Mouse (Mus musculus) liver, adult 2 months (tissue): ENCODE data around the gene 4930503B20Rik. TPM values are rescaled to one million over a fixed set of nuclear protein-coding genes. Genes with fewer than 3 reads are reported as not detected.

Source experiments
- DNase-seq: peaks from one replicate; pipeline ENCODE4 v3.0.0-alpha.2; 2011; ENCODE audit warnings: low read depth, low spot score; ENCODE audit errors: extremely low read depth
- H3K27ac ChIP-seq: fragments of 200-500 bp; replicated peaks from 2 replicates; pipeline ENCODE4 v1.5.1; 2012; ENCODE audit warnings: low read depth, mild to moderate bottlenecking, control low read depth, inconsistent platforms, low read length; ENCODE audit not compliant: insufficient read depth
- H3K27me3 ChIP-seq: fragments of 200-500 bp; 2 replicates; pipeline ENCODE4 v1.6.1; 2012; ENCODE audit warnings: mild to moderate bottlenecking, moderate library complexity, low read length, inconsistent platforms; ENCODE audit not compliant: control insufficient read depth, insufficient read depth
- H3K36me3 ChIP-seq: fragments of 200-500 bp; 2 replicates; pipeline ENCODE4 v1.6.1; 2012; ENCODE audit warnings: low read length, inconsistent platforms; ENCODE audit not compliant: control insufficient read depth, insufficient read depth
- H3K4me1 ChIP-seq: fragments of 200-500 bp; 2 replicates; pipeline ENCODE4 v1.6.1; 2011; ENCODE audit warnings: low read length; ENCODE audit not compliant: control insufficient read depth, insufficient read depth
- H3K4me3 ChIP-seq: fragments of 200-500 bp; 2 replicates; pipeline ENCODE4 v1.5.1; 2011; ENCODE audit warnings: low read depth, mild to moderate bottlenecking, control low read depth, low read length, moderate library complexity; ENCODE audit not compliant: insufficient read depth
- H3K79me2 ChIP-seq: fragments of 200-500 bp; 2 replicates; pipeline ENCODE4 v1.6.1; 2012; ENCODE audit warnings: inconsistent platforms, mild to moderate bottlenecking, low read length, moderate library complexity; ENCODE audit not compliant: control insufficient read depth, insufficient read depth
- H3K9ac ChIP-seq: fragments of 200-500 bp; 2 replicates; pipeline ENCODE4 v1.6.1; 2012; ENCODE audit warnings: low read depth, mild to moderate bottlenecking, control low read depth, inconsistent platforms, low read length
- CTCF ChIP-seq: fragments of 200-500 bp; IDR thresholded peaks from 2 replicates; pipeline ENCODE4 v1.5.1; 2011; ENCODE audit warnings: low read depth, low read length, control low read depth
- POLR2A ChIP-seq: fragments of 200-500 bp; IDR thresholded peaks from 2 replicates; pipeline ENCODE4 v1.6.1; 2011; ENCODE audit warnings: low read length, control low read depth; ENCODE audit not compliant: insufficient read depth; ENCODE audit errors: extremely low read depth
- WGBS: fragments of 180-500 bp; shearing (Covaris S2); methylation state at CpG from one replicate; pipeline ENCODE4 v1.1.7; 2018; 5-methylcytosine and 5-hydroxymethylcytosine counted together
- polyA plus RNA-seq: library from polyadenylated mRNA; depleted of rRNA; stranded (reverse); fragments of >200 nt; gene quantifications from 2 replicates; pipeline ENCODE4 v1.2.3, GENCODE M21; 2012
- total RNA-seq: library from RNA; depleted of rRNA; stranded (reverse); fragments of >200 nt; gene quantifications from 2 replicates; pipeline ENCODE4 v1.2.3, GENCODE M21; 2014

The 4930503B20Rik gene
- total and polyA plus RNA-seq, 2 experiments, result not detected

DNA sequence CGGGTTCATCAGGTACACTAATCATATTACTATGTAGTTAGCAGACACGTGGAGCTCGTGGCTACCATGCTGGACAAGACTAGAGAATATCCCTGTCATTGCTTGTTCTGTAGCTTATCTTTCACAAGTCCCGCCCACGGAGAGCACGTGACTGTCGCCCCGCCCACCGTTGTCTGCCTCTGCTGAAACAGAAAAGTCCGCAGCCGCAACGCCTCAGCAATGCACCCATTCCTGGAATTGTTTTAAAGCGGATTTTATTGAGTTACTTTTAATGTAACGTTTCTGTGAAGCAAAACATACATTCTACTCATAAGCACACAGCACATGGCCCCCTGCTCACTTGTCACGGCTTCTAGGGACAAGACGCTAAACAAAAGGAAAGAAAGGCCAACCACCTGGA lies 28.5 kb upstream of the 4930503B20Rik start:
- TF ChIP-seq CTCF (no peak), POLR2A (no peak)
- Histone ChIP-seq H3K27me3 (no peaks in the 10 kb centered on the region; the same call in 1 of the 2 replicates), H3K9ac (no peak overlapping the region), H3K36me3 (no peaks in the 10 kb centered on the region), H3K27ac (no peak overlapping the region), H3K79me2 (no peaks in the 10 kb centered on the region), H3K4me1 (peaks cover 3% of the 10 kb centered on the region), H3K4me3 (no peak overlapping the region)
- 95% methylated on average over 16 of the region's 16 CpGs for WGBS
- no peak for DNase-seq

DNA sequence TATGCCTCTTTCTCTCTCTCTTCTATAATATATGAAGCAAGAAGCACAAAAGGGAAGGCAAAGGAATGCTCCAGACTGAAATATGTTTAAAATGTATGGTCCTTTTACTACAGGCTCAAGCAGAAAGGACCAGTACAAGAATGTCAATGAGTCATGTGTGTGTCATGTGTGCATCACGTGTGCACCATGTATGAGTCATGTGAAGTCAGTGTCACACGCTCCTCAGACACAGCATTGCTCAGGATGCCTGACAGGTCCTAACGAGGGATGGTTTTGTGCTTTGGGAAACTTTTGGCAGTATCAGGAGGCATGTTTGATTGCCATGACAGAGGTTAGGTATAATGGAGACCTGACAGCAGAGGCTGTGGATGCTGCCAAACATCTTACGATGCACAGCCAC lies 25.1 kb upstream of the 4930503B20Rik start:
- no peak overlapping the region for H3K4me3 ChIP-seq
- H3K27ac ChIP-seq, result no peak overlapping the region
- WGBS, result 90% methylated on average over 4 of the region's 4 CpGs
- no peaks in the 10 kb centered on the region for H3K4me1 ChIP-seq
- TF ChIP-seq POLR2A (no peak), CTCF (no peak)
- no peak overlapping the region for H3K9ac ChIP-seq
- no peaks in the 10 kb centered on the region for H3K27me3 ChIP-seq
- H3K36me3 ChIP-seq, result no peaks in the 10 kb centered on the region
- H3K79me2 ChIP-seq, result no peaks in the 10 kb centered on the region
- no peak for DNase-seq

DNA sequence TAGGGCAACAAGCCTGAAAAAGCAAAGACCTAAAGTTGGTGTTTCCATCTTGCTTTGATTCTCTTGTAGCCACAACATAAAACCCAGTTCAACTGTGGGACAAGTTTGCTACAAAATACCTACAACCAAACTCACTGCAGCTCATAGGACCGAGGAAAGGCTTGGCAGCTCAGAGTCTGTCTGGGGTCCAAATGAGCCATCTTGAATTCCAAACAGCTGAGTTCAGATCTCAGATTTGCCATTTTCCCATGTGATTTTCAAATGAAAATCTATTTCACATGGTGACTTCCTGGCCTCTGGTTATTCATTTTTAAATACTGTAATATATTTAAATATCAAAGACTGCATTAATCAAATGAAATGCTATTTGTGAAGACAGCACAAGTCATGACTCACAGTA lies 24.0 kb upstream of the 4930503B20Rik start:
- H3K27ac ChIP-seq, result no peak overlapping the region
- no peaks in the 10 kb centered on the region for H3K4me1 ChIP-seq
- no peaks in the 10 kb centered on the region for H3K27me3 ChIP-seq
- no peak overlapping the region for H3K9ac ChIP-seq
- DNase-seq, result no peak
- no peaks in the 10 kb centered on the region for H3K36me3 ChIP-seq
- TF ChIP-seq POLR2A (no peak), CTCF (no peak)
- no peaks in the 10 kb centered on the region for H3K79me2 ChIP-seq
- H3K4me3 ChIP-seq, result no peak overlapping the region
- WGBS, result 90% methylated on average over 1 of the region's 1 CpGs

DNA sequence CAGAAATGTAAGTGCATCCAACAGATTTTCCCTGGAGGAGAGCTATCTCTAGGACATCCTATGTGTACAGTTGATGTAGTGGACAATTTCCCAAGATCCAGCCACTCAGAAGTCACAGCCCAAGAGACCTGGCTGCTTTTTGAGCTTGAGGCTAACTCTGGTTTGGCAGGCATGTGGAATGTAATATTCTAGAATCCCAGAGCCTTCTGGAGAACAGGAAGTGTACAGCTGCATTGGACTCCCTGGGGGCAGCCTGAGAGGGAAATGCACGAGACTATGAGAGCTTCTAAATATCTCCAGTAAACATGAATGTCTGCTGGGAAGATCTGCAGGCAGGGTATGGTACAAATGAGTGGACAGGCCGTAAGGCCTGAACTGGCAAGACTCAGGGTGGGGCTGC lies 20.0 kb upstream of the 4930503B20Rik start:
- no peaks in the 10 kb centered on the region for H3K27me3 ChIP-seq
- H3K4me1 ChIP-seq, result no peaks in the 10 kb centered on the region
- 75% methylated on average over 2 of the region's 2 CpGs for WGBS
- H3K9ac ChIP-seq, result no peak overlapping the region
- H3K79me2 ChIP-seq, result no peaks in the 10 kb centered on the region
- no peak for DNase-seq
- no peak overlapping the region for H3K27ac ChIP-seq
- no peak overlapping the region for H3K4me3 ChIP-seq
- H3K36me3 ChIP-seq, result no peaks in the 10 kb centered on the region
- TF ChIP-seq CTCF (no peak), POLR2A (no peak)

DNA sequence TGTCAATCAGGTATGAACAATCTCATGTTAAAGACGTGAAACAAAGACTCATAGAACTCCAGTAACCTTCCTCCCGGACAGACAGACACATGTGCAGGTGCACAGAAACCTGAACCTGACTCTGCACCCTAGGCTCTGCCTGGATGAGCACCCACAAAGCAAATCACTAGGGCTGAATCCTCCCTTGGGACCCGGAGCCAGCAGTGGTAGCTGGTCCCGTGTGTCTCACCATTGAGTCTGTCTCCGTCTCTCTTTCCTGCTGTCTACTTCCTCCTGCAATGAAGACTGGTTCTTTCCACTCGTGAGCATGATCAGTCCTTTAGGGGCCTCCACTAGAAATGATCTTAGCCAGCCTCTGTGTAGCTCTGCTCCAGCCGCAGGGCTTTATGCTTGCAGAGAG lies 10.8 kb upstream of the 4930503B20Rik start:
- TF ChIP-seq POLR2A (no peak), CTCF (no peak)

DNA sequence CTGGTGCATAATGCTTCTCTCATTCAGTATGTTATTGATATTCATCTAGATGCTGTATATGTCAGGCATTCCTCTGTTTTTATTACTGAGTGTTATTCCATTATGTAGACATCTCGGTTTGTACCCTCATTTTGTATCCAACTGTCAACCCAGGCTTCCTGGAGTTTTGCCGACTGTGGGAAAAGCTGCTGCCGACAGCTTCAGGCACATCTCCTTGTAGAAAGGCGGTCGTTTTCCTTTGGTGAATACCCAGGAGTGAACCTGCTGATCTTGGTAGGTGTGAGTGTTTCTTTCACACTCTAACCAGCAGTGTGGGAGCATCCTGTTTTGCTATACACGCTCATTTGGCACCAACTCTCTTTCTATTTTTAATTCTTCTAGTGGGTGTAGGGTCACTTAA lies 9.9 kb upstream of the 4930503B20Rik start:
- TF ChIP-seq POLR2A, result no peak
- no peak for TF ChIP-seq CTCF
- WGBS, result 65% methylated on average over 6 of the region's 6 CpGs
- H3K36me3 ChIP-seq, result no peaks in the 10 kb centered on the region

More for the DNA sequence above, 10.8 kb upstream of the 4930503B20Rik start:
- no peak overlapping the region for H3K27ac ChIP-seq
- DNase-seq, result no peak
- WGBS, result 79% methylated on average over 7 of the region's 7 CpGs
- no peak overlapping the region for H3K9ac ChIP-seq
- no peaks in the 10 kb centered on the region for H3K79me2 ChIP-seq
- no peaks in the 10 kb centered on the region for H3K4me1 ChIP-seq
- H3K4me3 ChIP-seq, result no peak overlapping the region
- no peaks in the 10 kb centered on the region for H3K27me3 ChIP-seq
- H3K36me3 ChIP-seq, result no peaks in the 10 kb centered on the region

More for the DNA sequence above, 9.9 kb upstream of the 4930503B20Rik start:
- H3K9ac ChIP-seq, result no peak overlapping the region
- H3K27me3 ChIP-seq, result no peaks in the 10 kb centered on the region
- H3K27ac ChIP-seq, result no peak overlapping the region
- H3K4me1 ChIP-seq, result no peaks in the 10 kb centered on the region
- no peak for DNase-seq
- no peaks in the 10 kb centered on the region for H3K79me2 ChIP-seq
- no peak overlapping the region for H3K4me3 ChIP-seq
